8 mouse cellular contexts compared by ENCODE assay signal in genomic region chr13:52531121-52531520, GRCm38 (mm10). TPM values are rescaled to one million over a fixed set of nuclear protein-coding genes. Genes with fewer than 3 reads are reported as not detected.
DNase-seq lines count a peak whose midpoint lies in the region; TF ChIP-seq lines count a peak whose summit lies in the region.

Gene Diras2, minus strand, starts transcription at chr13:52531279.

- H3K36me3 ChIP-seq in spleen, adult 2 months (ENCODE audit: control insufficient read depth, insufficient read depth, low read length), result no peaks in the 10 kb centered on the region
- H3K36me3 ChIP-seq in small intestine, adult 2 months (ENCODE audit: control insufficient read depth, insufficient read depth, low read length), result no peaks in the 10 kb centered on the region

- 65% methylated on average over 9 of the region's 9 CpGs for WGBS in spleen, adult 2 months
- WGBS in small intestine, adult 2 months, result 28% methylated on average over 9 of the region's 9 CpGs

- no peak for TF ChIP-seq POLR2A in spleen, adult 2 months (IDR thresholded peaks at IDR 0.05; ENCODE audit: low read depth, low read length)
- no peak for TF ChIP-seq POLR2A in small intestine, adult 2 months (IDR thresholded peaks at IDR 0.05; ENCODE audit: low read depth, low read length)

- H3K27ac ChIP-seq in spleen, adult 2 months (ENCODE audit: insufficient read depth, low read length), result 0 out of 2 replicates have a peak within 1 kb of the TSS, but pooled peaks have one; percentile 1
- H3K27ac ChIP-seq in small intestine, adult 2 months (ENCODE audit: insufficient read depth, low read depth, low read length), result no peak within 1 kb of the TSS

- intact Hi-C loops in left cerebral cortex, postnatal 25 days (cut with DNase I), result loop anchor here (2.0 to 10.0 kb wide), 4 partner anchors 86 to 686 kb away; partner anchors contain the start of gene Gadd45g

- H3K27me3 ChIP-seq in spleen, adult 2 months (ENCODE audit: control insufficient read depth, insufficient read depth, low read length), result no peaks in the 10 kb centered on the region
- H3K27me3 ChIP-seq in small intestine, adult 2 months (ENCODE audit: control insufficient read depth, insufficient read depth, low read length), result peaks cover 10% of the 10 kb centered on the region

- H3K4me1 ChIP-seq in spleen, adult 2 months (ENCODE audit: control insufficient read depth, insufficient read depth, insufficient read length), result peaks cover 15% of the 10 kb centered on the region
- peaks cover 5% of the 10 kb centered on the region for H3K4me1 ChIP-seq in small intestine, adult 2 months (ENCODE audit: control insufficient read depth, insufficient read depth, insufficient read length, low read length)

- peak within 1 kb of the TSS; percentile 47 for H3K4me3 ChIP-seq in spleen, adult 2 months (ENCODE audit: extremely low read depth, insufficient read depth, insufficient read length)
- peak within 1 kb of the TSS; percentile 48 for H3K4me3 ChIP-seq in small intestine, adult 2 months (ENCODE audit: low read depth, low read length)

- DNase-seq in cerebellum, adult 8-10 months, result peak; percentile 50
- no peak for DNase-seq in cerebellum, postnatal 36 days
- no peak for DNase-seq in spleen, adult 2 months (ENCODE audit: low read depth in 1 of 2, low spot score in 2 of 2)
- DNase-seq in spleen, postnatal 14 days (ENCODE audit: low spot score in 2 of 2), result no peak
- no peak for DNase-seq in left cerebral cortex, postnatal 25 days (ENCODE audit: low spot score in 2 of 2)
- DNase-seq in right cerebral cortex, postnatal 25 days, result no peak
- no peak for DNase-seq in spleen, adult 12 weeks (ENCODE audit: low spot score)

- TF ChIP-seq CTCF in spleen, adult 2 months (IDR thresholded peaks at IDR 0.05; ENCODE audit: extremely low read depth, insufficient read depth, insufficient read length, insufficient replicate concordance), result no peak
- no peak for TF ChIP-seq CTCF in small intestine, adult 2 months (IDR thresholded peaks at IDR 0.05; ENCODE audit: extremely low read depth, insufficient read length, insufficient replicate concordance, low read depth, low read length)

RNA-seq across cellular contexts. Expression of gene Diras2, which starts in this region (rescaled TPM):
- 2.0 TPM in 2 replicates for polyA plus RNA-seq in spleen, adult 2 months (2012; rRNA removed)
- total RNA-seq in left cerebral cortex, postnatal 25 days (2021), result 100 to 1,000 TPM; 169 to 177 TPM
- 0.44 and 1.7 TPM in 2 replicates for polyA plus RNA-seq in small intestine, adult 2 months (2012; rRNA removed)
